Mouse (Mus musculus): ENCODE data around the gene Numbl. TPM values are rescaled to one million over a fixed set of nuclear protein-coding genes. Genes with fewer than 3 reads are reported as not detected.

Gene Numbl
- total RNA-seq, 2 experiments from 2014 or later = 107 to 127 TPM

Other genes starting within 250 kb of the Numbl start
- gene Cyp2a12, start 229.4 kb upstream of the Numbl start, total RNA-seq (2021) = not detected
- not detected for gene Cyp2f2, start 138.5 kb upstream of the Numbl start, total RNA-seq (2021)
- not detected for gene Cyp2t4, start 104.7 kb upstream of the Numbl start, total RNA-seq (2021)
- 10 to 100 TPM; 95.1 to 98.7 TPM for gene Egln2, start 91.6 kb upstream of the Numbl start, total RNA-seq (2021)
- gene Rab4b, start 79.5 kb upstream of the Numbl start, total RNA-seq (2021) = 10 to 100 TPM; 91.5 to 96.5 TPM
- gene Gm21983, start 77.3 kb upstream of the Numbl start, total RNA-seq (2021) = not detected
- 1 to 10 TPM; 1.2 to 1.9 TPM for gene Mia, start 77.3 kb upstream of the Numbl start, total RNA-seq (2021)
- gene BC024978, start 62.7 kb upstream of the Numbl start, total RNA-seq (2021) = 10 to 100 TPM; 20.6 TPM
- gene Snrpa, start 62.2 kb upstream of the Numbl start, total RNA-seq (2021) = 10 to 100 TPM; 78.4 to 80.5 TPM
- gene Itpkc, start 29.8 kb upstream of the Numbl start, total RNA-seq (2021) = 1 to 10 TPM; 8.0 TPM
- gene Coq8b, start 25.4 kb upstream of the Numbl start, total RNA-seq (2021) = 10 to 100 TPM; 33.2 to 41.9 TPM
- 10 to 100 TPM; 36.3 to 50.7 TPM for gene Ltbp4, start 79.3 kb downstream of the Numbl start, total RNA-seq (2021)
- gene Shkbp1, start 97.6 kb downstream of the Numbl start, total RNA-seq (2021) = 10 to 100 TPM; 12.4 to 35.7 TPM
- not detected for gene Gm20479, start 99.0 kb downstream of the Numbl start, total RNA-seq (2021)
- 100 to 1,000 TPM; 124 to 166 TPM for gene Sptbn4, start 189.3 kb downstream of the Numbl start, total RNA-seq (2021)
- 10 to 100 TPM; 17.0 to 18.0 TPM for gene Blvrb, start 189.5 kb downstream of the Numbl start, total RNA-seq (2021)
- 1 to 10 TPM; 2.7 to 2.8 TPM for gene Sertad3, start 215.3 kb downstream of the Numbl start, total RNA-seq (2021)
- 10 to 100 TPM; 17.2 to 20.0 TPM for gene Sertad1, start 228.5 kb downstream of the Numbl start, total RNA-seq (2021)
- gene Prx, start 240.9 kb downstream of the Numbl start, total RNA-seq (2021) = under 1 TPM; 0.25 to 0.48 TPM

Data from left cerebral cortex, postnatal 36 days (tissue).